Mouse (Mus musculus): ENCODE results near the gene Pitpnb. TPM values are rescaled to one million over a fixed set of nuclear protein-coding genes. Genes with fewer than 3 reads are reported as not detected.

Gene Pitpnb
- polyA plus RNA-seq, 1 experiment from 2014 or later = 107 TPM

GRCm38 (mm10) chr5:111383335-111383734, 52.8 kb downstream of the Pitpnb start:
- no peak overlapping the region for H3K27ac ChIP-seq (ENCODE audit: low read length)
- no peak for ATAC-seq
- no peak overlapping the region for H3K4me3 ChIP-seq (replicated peaks; ENCODE audit: low read length)
- H3K4me1 ChIP-seq (replicated peaks; ENCODE audit: control insufficient read depth, insufficient read depth, low read length) = peaks cover 1% of the 10 kb centered on the region; the same call in 1 of the 2 replicates
- no peak overlapping the region for H3K4me2 ChIP-seq (ENCODE audit: low read length)
- H3K9me3 ChIP-seq (ENCODE audit: control insufficient read depth, low read length) = no peaks in the 10 kb centered on the region
- H3K36me3 ChIP-seq (ENCODE audit: control insufficient read depth, insufficient read depth) = peaks cover 19% of the 10 kb centered on the region
- H3K9ac ChIP-seq (replicated peaks; ENCODE audit: low read depth, low read length) = no peak overlapping the region
- 81% methylated on average over 5 of the region's 5 CpGs for WGBS
- no peaks in the 10 kb centered on the region for H3K27me3 ChIP-seq (replicated peaks; ENCODE audit: control insufficient read depth, insufficient read depth, low read length)

GRCm38 (mm10) chr5:111390911-111391310, 60.3 kb downstream of the Pitpnb start:
- no peak for ATAC-seq
- no peak overlapping the region for H3K27ac ChIP-seq (ENCODE audit: low read length)
- no peaks in the 10 kb centered on the region for H3K9me3 ChIP-seq (ENCODE audit: control insufficient read depth, low read length)
- WGBS = 68% methylated on average over 10 of the region's 10 CpGs
- H3K4me1 ChIP-seq (replicated peaks; ENCODE audit: control insufficient read depth, insufficient read depth, low read length) = peaks cover 35% of the 10 kb centered on the region
- H3K9ac ChIP-seq (replicated peaks; ENCODE audit: low read depth, low read length) = no peak overlapping the region
- H3K4me2 ChIP-seq (ENCODE audit: low read length) = no peak overlapping the region
- no peaks in the 10 kb centered on the region for H3K27me3 ChIP-seq (replicated peaks; ENCODE audit: control insufficient read depth, insufficient read depth, low read length)
- H3K4me3 ChIP-seq (replicated peaks; ENCODE audit: low read length) = no peak overlapping the region
- no peaks in the 10 kb centered on the region for H3K36me3 ChIP-seq (ENCODE audit: control insufficient read depth, insufficient read depth)

GRCm38 (mm10) chr5:111391485-111391884, 60.9 kb downstream of the Pitpnb start:
- no peak overlapping the region for H3K27ac ChIP-seq (ENCODE audit: low read length)
- H3K27me3 ChIP-seq (replicated peaks; ENCODE audit: control insufficient read depth, insufficient read depth, low read length) = no peaks in the 10 kb centered on the region
- no peak for ATAC-seq
- no peaks in the 10 kb centered on the region for H3K36me3 ChIP-seq (ENCODE audit: control insufficient read depth, insufficient read depth)
- peaks cover 38% of the 10 kb centered on the region for H3K4me1 ChIP-seq (replicated peaks; ENCODE audit: control insufficient read depth, insufficient read depth, low read length)
- H3K9me3 ChIP-seq (ENCODE audit: control insufficient read depth, low read length) = no peaks in the 10 kb centered on the region
- H3K4me2 ChIP-seq (ENCODE audit: low read length) = no peak overlapping the region
- H3K4me3 ChIP-seq (replicated peaks; ENCODE audit: low read length) = no peak overlapping the region
- H3K9ac ChIP-seq (replicated peaks; ENCODE audit: low read depth, low read length) = no peak overlapping the region
- WGBS = 89% methylated on average over 6 of the region's 6 CpGs

DNA sequence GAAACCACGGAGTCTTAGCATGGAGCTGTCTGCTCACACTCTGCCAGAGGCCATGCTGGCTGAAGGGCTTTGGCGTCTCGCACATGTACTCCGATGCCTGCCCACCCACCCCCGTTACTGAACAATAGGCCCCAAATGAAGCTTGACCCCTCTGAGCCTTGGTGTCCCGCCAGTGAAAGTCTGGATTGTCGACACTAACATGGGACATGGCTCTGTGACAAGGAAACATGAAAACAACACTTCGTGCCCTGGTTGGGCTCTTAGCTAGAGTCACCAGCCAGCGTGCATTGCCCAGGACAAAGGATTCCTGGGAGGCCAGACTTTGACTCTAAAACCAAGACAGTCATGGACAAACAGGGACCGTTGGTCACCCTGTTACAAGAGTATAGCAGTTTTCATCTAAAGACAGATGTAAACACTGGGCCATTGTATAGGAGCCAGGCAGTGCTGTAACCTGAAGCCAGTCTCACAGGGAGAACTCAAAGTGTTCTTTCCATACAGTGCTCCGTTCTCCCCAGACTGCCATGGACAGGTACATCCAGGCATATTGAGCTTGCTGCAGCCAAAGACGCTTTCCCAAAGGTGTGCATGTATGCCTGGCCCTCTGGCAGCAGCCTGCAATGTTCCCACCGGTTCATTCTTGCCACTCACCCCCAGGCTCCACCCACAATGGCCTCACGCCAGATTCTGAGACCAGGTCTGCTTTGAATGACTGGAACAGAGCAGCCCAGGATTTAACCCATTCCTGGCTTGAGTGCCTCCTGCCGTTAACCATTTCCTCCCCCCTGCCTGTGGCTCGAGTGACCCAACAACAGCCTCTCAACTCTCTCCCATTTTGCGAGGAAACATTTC, 63.0 kb downstream of the Pitpnb start:
- Histone ChIP-seq H3K27ac (ENCODE audit: low read length) (peak overlapping the region; percentile 58), H3K4me1 (replicated peaks; ENCODE audit: control insufficient read depth, insufficient read depth, low read length) (peaks cover 38% of the 10 kb centered on the region), H3K36me3 (ENCODE audit: control insufficient read depth, insufficient read depth) (no peaks in the 10 kb centered on the region), H3K4me3 (replicated peaks; ENCODE audit: low read length) (peak overlapping the region; percentile 18), H3K9ac (replicated peaks; ENCODE audit: low read depth, low read length) (peak overlapping the region; percentile 38), H3K27me3 (replicated peaks; ENCODE audit: control insufficient read depth, insufficient read depth, low read length) (no peaks in the 10 kb centered on the region), H3K4me2 (ENCODE audit: low read length) (peak overlapping the region; percentile 53), H3K9me3 (ENCODE audit: control insufficient read depth, low read length) (no peaks in the 10 kb centered on the region)
- ATAC-seq = peak; percentile 68
- WGBS = 2% methylated on average over 17 of the region's 17 CpGs

DNA sequence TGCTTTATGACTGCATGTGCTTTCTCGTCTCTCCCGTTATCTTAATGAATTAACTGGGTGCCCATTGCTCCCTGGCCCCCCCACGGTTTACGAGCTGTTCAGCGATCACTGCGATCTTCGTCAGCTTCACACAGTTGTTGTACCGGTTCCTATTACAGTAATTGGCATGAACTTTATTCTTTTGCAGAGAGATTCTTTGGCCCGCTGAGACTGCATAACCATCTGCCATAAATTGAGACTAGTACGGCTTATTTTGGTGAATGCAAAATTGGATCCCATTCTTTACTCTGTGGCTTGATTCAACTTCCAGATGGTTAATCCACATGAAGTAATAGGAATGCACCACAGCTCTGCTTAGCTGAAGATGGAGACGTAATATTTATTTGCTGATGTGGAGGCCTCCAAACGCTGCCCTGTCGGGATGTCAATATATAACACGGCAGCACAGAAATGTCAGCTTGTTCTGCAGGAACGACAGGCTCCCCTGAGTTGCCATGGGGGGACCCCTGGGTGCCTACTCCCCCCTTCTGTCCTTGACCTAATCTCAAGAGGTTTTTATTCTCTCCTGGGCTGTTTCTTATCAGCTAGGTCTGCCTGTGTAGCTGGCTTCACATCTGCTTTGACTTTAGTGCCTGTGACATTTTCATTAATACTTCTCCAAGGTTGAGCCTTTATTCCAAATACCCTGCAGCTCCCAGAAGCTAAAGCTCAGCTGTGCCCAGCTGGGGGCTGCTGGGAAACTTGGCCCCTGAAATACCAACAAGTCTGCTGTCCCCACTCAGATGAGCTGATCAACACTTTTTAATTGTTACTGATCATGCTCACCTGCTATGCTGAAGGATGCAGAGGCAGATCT, 63.9 kb downstream of the Pitpnb start:
- Histone ChIP-seq H3K9ac (replicated peaks; ENCODE audit: low read depth, low read length) (peak overlapping the region; percentile 38), H3K36me3 (ENCODE audit: control insufficient read depth, insufficient read depth) (no peaks in the 10 kb centered on the region), H3K9me3 (ENCODE audit: control insufficient read depth, low read length) (no peaks in the 10 kb centered on the region), H3K27me3 (replicated peaks; ENCODE audit: control insufficient read depth, insufficient read depth, low read length) (no peaks in the 10 kb centered on the region), H3K4me3 (replicated peaks; ENCODE audit: low read length) (peak overlapping the region; percentile 18), H3K4me2 (ENCODE audit: low read length) (peak overlapping the region; percentile 53), H3K27ac (ENCODE audit: low read length) (peak overlapping the region; percentile 58), H3K4me1 (replicated peaks; ENCODE audit: control insufficient read depth, insufficient read depth, low read length) (peaks cover 38% of the 10 kb centered on the region)
- peak; percentile 72 for ATAC-seq
- 1% methylated on average over 15 of the region's 15 CpGs for WGBS

- WGBS = 40% methylated on average over 10 of the region's 10 CpGs
- ATAC-seq = no peak
- Histone ChIP-seq H3K4me1 (replicated peaks; ENCODE audit: control insufficient read depth, insufficient read depth, low read length) (peaks cover 38% of the 10 kb centered on the region), H3K27me3 (replicated peaks; ENCODE audit: control insufficient read depth, insufficient read depth, low read length) (no peaks in the 10 kb centered on the region), H3K4me2 (ENCODE audit: low read length) (no peak overlapping the region), H3K36me3 (ENCODE audit: control insufficient read depth, insufficient read depth) (no peaks in the 10 kb centered on the region), H3K27ac (ENCODE audit: low read length) (no peak overlapping the region), H3K4me3 (replicated peaks; ENCODE audit: low read length) (no peak overlapping the region), H3K9ac (replicated peaks; ENCODE audit: low read depth, low read length) (no peak overlapping the region), H3K9me3 (ENCODE audit: control insufficient read depth, low read length) (no peaks in the 10 kb centered on the region)
Measured at GRCm38 (mm10) chr5:111395771-111396170, 65.2 kb downstream of the Pitpnb start.

DNA sequence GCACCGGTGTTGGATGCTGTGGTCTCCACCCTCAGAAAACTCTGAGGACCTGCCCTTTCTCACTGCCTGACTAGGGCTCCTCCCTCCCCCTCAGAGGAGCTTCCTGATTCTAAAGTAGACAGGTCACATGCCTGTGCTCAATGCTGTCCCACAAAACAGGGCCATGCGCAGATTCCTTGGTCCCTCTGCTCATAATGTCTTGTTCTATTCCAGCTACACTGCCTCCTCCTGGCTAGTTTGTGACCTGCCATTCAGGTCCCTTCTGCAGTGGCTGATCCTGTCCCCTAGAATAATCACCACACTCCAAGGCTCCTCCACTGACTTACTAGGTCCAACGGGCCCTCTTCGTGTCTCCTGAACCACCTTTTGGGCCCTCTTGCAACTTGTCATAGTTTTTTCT, 65.6 kb downstream of the Pitpnb start:
- Histone ChIP-seq H3K4me1 (replicated peaks; ENCODE audit: control insufficient read depth, insufficient read depth, low read length) (peaks cover 38% of the 10 kb centered on the region), H3K4me3 (replicated peaks; ENCODE audit: low read length) (no peak overlapping the region), H3K27ac (ENCODE audit: low read length) (no peak overlapping the region), H3K4me2 (ENCODE audit: low read length) (no peak overlapping the region), H3K36me3 (ENCODE audit: control insufficient read depth, insufficient read depth) (no peaks in the 10 kb centered on the region), H3K9me3 (ENCODE audit: control insufficient read depth, low read length) (no peaks in the 10 kb centered on the region), H3K9ac (replicated peaks; ENCODE audit: low read depth, low read length) (no peak overlapping the region), H3K27me3 (replicated peaks; ENCODE audit: control insufficient read depth, insufficient read depth, low read length) (no peaks in the 10 kb centered on the region)
- no peak for ATAC-seq
- 76% methylated on average over 4 of the region's 4 CpGs for WGBS

DNA sequence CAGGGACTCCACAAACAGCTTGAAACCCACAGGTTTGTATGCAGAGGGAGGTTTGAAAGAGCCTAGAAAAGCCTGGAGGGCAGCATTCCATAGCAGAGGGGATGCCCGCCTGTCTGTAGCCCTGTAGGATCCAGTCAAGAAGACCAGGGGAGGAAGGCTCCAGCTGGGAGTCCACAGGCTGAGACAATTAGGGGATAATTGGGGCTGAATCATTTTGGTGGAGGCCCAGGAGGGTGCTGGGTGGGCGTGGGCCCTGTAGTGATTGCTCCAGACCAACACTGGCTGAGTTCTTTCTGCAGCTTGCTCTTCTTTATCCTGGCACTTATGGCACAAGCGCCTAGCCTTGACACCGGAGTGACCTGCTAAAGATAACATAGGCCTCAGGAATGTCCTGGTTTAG, 67.9 kb downstream of the Pitpnb start:
- Histone ChIP-seq H3K4me3 (replicated peaks; ENCODE audit: low read length) (no peak overlapping the region), H3K36me3 (ENCODE audit: control insufficient read depth, insufficient read depth) (no peaks in the 10 kb centered on the region), H3K27ac (ENCODE audit: low read length) (no peak overlapping the region), H3K4me2 (ENCODE audit: low read length) (no peak overlapping the region), H3K9ac (replicated peaks; ENCODE audit: low read depth, low read length) (no peak overlapping the region), H3K4me1 (replicated peaks; ENCODE audit: control insufficient read depth, insufficient read depth, low read length) (peaks cover 27% of the 10 kb centered on the region), H3K9me3 (ENCODE audit: control insufficient read depth, low read length) (no peaks in the 10 kb centered on the region), H3K27me3 (replicated peaks; ENCODE audit: control insufficient read depth, insufficient read depth, low read length) (no peaks in the 10 kb centered on the region)
- ATAC-seq = no peak
- 46% methylated on average over 4 of the region's 4 CpGs for WGBS

- Histone ChIP-seq H3K9me3 (ENCODE audit: control insufficient read depth, low read length) (no peaks in the 10 kb centered on the region), H3K4me2 (ENCODE audit: low read length) (no peak overlapping the region), H3K27me3 (replicated peaks; ENCODE audit: control insufficient read depth, insufficient read depth, low read length) (no peaks in the 10 kb centered on the region), H3K4me1 (replicated peaks; ENCODE audit: control insufficient read depth, insufficient read depth, low read length) (peaks cover 19% of the 10 kb centered on the region), H3K9ac (replicated peaks; ENCODE audit: low read depth, low read length) (no peak overlapping the region), H3K4me3 (replicated peaks; ENCODE audit: low read length) (no peak overlapping the region), H3K36me3 (ENCODE audit: control insufficient read depth, insufficient read depth) (no peaks in the 10 kb centered on the region), H3K27ac (ENCODE audit: low read length) (no peak overlapping the region)
- 80% methylated on average over 4 of the region's 4 CpGs for whole genome bisulfite sequencing
- no peak for ATAC-seq
Measured at GRCm38 (mm10) chr5:111399271-111399670, 68.7 kb downstream of the Pitpnb start.
